In the genomic region with DNA sequence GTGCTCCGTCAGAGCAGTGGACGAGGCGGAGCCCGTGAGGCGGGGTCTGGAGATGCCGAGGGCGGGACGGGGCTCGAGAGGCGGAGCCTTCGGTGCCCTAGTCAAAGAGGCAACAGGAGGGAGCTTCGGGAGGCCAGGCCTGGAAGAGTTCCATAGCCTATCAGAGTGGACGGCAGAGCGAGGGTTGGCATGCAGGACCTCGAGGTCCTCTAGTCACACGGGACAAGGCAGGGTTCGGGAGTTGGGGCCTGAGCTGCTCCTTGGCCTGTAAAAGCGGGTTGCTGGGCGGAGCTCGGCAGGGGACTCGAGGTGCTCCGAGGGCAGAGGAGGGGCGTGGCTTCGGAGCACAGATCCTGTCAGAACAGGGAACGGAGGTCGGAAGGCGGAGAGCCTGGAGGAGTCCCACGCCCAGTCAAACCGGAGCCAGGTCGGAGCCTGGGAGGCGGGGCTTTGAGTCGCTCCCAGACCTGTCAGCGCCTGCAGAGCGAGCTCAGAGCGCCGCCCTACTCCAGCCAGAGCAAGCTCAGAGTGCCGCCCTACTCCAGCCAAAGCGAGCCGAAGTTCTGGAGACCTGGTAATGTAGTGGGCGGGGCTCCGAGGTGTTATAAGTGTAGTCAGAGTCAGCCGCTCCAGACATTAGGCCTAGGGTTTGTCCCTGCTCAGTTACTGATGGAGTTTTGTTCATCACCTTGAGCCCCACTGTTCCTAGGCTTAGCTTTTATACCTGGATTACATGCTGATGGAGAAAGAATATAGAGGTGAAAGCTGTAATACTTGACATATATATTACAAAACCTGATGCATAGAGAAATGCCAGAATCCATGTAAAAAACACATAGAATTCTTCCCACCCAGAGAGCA, we compare ENCODE assay signal across 1 mouse cellular context.
A peak's percentile ranks its signal among the peaks of the same experiment; 100 is the strongest.
TF ChIP-seq lines count a peak whose summit lies in the region.

A gene (minus strand): TSS at position 27 of the 861 bp plus-strand sequence.

TF ChIP-seq in CH12.LX, 34 proteins besides CTCF, POLR2A, EP300 and RAD21 (continued from another document):
- TF ChIP-seq ZMIZ1 (IDR thresholded peaks at IDR 0.05; ENCODE audit: low read depth, low read length) (peak; percentile 47; the same call in 1 of the 2 replicates), MXI1 (IDR thresholded peaks at IDR 0.05; ENCODE audit: low read depth, low read length) (peak; percentile 74; the same call in 1 of the 2 replicates)
